Mouse (Mus musculus) layer of hippocampus, postnatal 10 days (tissue): ENCODE data around the gene Hjurp. TPM values are rescaled to one million over a fixed set of nuclear protein-coding genes. Genes with fewer than 3 reads are reported as not detected.

Experiments used
- DNase-seq, 2 experiments: peaks; one replicate each; pipeline ENCODE4 v3.0.0; 2021; ENCODE audit warnings: low spot score in 2 of 2
- long read RNA-seq: library from polyadenylated mRNA; stranded (forward); transcript quantifications from one replicate; pipeline ENCODE4 v2.0.0, GENCODE M21; 2023
- total RNA-seq, 2 experiments: library from RNA; stranded (reverse); gene quantifications; 2 replicates each; pipeline ENCODE4 v1.2.3; 2021

Hjurp gene
- total RNA-seq = 10 to 100 TPM; 44.8 to 49.1 TPM
- long read RNA-seq, full-length matches to known transcripts = 3 of 11 reads
- long read RNA-seq, partial matches to known transcripts = 0 of 11 reads
- long read RNA-seq, other reads (novel, unspliced or antisense) = 8 of 11 reads

GRCm38 (mm10) chr1:88277098-88277817, at the start of gene Hjurp, which contains the start of gene Trpm8:
Hjurp (minus strand) TSS chr1:88277633.
Trpm8 (plus strand) TSS chr1:88277661.
- peak; percentile 100 for DNase-seq

GRCm38 (mm10) chr1:88323101-88323500, 45.7 kb upstream of the Hjurp start:
- DNase-seq = no peak

- DNase-seq = no peak
Measured at GRCm38 (mm10) chr1:88322146-88322545, 44.7 kb upstream of the Hjurp start.

GRCm38 (mm10) chr1:88320821-88321395, 43.5 kb upstream of the Hjurp start:
- no peak for DNase-seq

- peak; percentile 80 to 81 for DNase-seq
Measured at GRCm38 (mm10) chr1:88318531-88319060, 41.2 kb upstream of the Hjurp start.

GRCm38 (mm10) chr1:88317279-88317678, 39.8 kb upstream of the Hjurp start:
- no peak for DNase-seq

GRCm38 (mm10) chr1:88310349-88310748, 32.9 kb upstream of the Hjurp start:
- DNase-seq = no peak

GRCm38 (mm10) chr1:88309905-88310304, 32.5 kb upstream of the Hjurp start:
- no peak for DNase-seq

- DNase-seq = no peak
Measured at GRCm38 (mm10) chr1:88309020-88309419, 31.6 kb upstream of the Hjurp start.

GRCm38 (mm10) chr1:88307180-88307579, 29.7 kb upstream of the Hjurp start:
- DNase-seq = no peak

GRCm38 (mm10) chr1:88306543-88306942, 29.1 kb upstream of the Hjurp start:
- DNase-seq = no peak

GRCm38 (mm10) chr1:88305018-88305795, 27.8 kb upstream of the Hjurp start:
- DNase-seq = no peak

- no peak for DNase-seq
Measured at GRCm38 (mm10) chr1:88304261-88304985, 27.0 kb upstream of the Hjurp start.

GRCm38 (mm10) chr1:88303762-88304161, 26.3 kb upstream of the Hjurp start:
- DNase-seq = no peak

- no peak for DNase-seq
Measured at GRCm38 (mm10) chr1:88302057-88302740, 24.8 kb upstream of the Hjurp start.

- DNase-seq = no peak
Measured at GRCm38 (mm10) chr1:88301121-88302014, 23.9 kb upstream of the Hjurp start.

GRCm38 (mm10) chr1:88300301-88301050, 23.0 kb upstream of the Hjurp start:
- no peak for DNase-seq

- DNase-seq = no peak
Measured at GRCm38 (mm10) chr1:88299529-88299945, 22.1 kb upstream of the Hjurp start.
